Mouse (Mus musculus) kidney, adult 2 months (tissue): Measurements from ENCODE around the gene Trmo.

Source experiments
- CTCF ChIP-seq: fragments of 200-500 bp; conservative IDR thresholded peaks from 2 replicates; pipeline ENCODE4 v1.5.1; 2011; ENCODE audit warnings: low read depth, mild to moderate bottlenecking, control low read depth, low read length, moderate library complexity, mixed read lengths; ENCODE audit not compliant: insufficient read depth, insufficient read length
- POLR2A ChIP-seq: fragments of 200-500 bp; IDR thresholded peaks from one replicate; pipeline ENCODE4 v1.6.1; 2011; ENCODE audit warnings: low read depth, low read length, control low read depth

DNA sequence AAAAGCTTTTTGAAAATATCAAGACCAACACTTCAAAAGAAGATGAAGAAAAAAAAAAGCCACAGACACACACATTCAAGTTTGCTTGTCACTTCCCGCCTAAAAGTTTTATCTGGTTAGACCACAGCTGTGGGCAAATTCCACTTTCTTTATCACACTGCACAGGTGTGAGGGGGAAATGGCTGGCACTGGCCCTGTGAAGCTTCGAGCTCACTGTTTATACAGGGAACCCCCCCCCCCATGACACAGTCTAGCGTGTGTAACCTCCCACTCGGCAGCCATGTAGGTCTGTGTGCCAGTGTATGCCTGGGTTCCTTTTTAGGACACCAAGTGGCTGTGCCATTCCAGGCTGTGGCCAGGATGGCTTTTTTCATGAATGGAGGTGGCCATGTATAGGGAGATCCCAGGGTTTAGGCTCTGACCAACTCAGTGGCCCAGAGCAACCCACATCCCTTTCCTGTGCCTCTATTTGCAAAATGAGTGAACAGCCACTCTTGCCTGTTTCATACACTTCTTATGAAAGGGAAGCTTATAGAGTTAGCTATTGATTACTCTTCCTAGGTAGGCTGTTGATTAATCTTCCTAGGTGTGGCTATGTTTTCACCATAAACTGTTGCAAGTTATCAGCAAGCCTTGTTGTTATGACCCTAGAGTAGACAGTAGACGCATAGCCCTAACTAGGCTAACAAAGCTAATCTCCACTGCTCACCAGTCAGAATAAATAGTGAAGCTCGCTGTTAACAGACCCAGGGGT, 15.0 kb upstream of the Trmo start:
- TF ChIP-seq POLR2A (no peak), CTCF (no peak)
